Mouse (Mus musculus) telencephalon, adult 2 months (tissue): ENCODE measurements at regions not wholly inside any gene's neighbourhood (a gene's known extent, or its start where the extent isn't known, plus 50 kb on each side); places are given as distances from the start of the nearest gene placed in this dataset.
A peak's percentile ranks its signal among the peaks of the same experiment; 100 is the strongest.

Experiments used
- DNase-seq: peaks from one replicate; pipeline ENCODE4 v3.0.0-alpha.2; 2011; ENCODE audit warnings: low read depth, low spot score

- DNase-seq, result no peak
Observed at GRCm38 (mm10) chr5:106191141-106191540, 266.8 kb downstream of the Barhl2 start.

GRCm38 (mm10) chr5:106181726-106182125 is 276.2 kb downstream of the Barhl2 start:
- DNase-seq, result no peak

DNA sequence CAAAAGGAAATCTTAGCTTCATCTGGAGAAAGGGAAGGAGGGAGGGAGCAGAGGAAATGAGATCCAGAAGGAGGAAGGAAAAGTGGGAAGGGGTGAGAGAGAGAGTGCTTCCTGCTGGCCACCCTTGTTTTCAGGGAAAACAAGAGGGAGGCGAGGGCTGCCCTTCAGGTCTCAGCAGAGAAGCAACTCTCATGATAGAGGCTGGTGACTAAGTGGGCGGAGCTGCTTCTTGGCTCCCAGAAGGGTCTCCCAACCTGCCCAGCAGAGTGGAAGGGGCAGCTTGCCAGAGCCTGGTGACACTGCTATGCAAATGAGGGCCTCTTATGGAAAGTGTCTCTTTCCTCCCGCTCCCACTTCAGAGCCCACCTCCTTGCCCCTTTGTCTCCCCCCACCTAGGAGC is 285.8 kb downstream of the Barhl2 start:
- DNase-seq, result no peak

DNA sequence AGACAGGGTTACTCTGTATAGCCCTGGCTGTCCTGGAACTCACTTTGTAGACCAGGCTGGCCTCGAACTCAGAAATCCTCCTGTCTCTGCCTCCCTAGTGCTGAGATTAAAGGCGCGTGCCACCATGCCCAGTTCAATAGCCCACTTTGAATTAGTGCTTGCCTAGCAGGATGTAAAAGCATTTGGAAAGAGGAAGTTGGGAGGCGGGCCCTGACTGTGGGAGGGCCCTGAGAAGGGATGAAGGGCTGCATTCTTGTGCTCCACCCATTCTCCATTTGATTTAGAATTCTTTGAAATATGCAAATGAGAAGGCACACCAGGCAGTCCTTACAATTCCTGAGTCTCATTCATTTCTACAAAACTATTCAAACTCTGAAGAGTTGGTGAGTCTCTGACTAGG is 287.6 kb downstream of the Barhl2 start:
- no peak for DNase-seq

DNA sequence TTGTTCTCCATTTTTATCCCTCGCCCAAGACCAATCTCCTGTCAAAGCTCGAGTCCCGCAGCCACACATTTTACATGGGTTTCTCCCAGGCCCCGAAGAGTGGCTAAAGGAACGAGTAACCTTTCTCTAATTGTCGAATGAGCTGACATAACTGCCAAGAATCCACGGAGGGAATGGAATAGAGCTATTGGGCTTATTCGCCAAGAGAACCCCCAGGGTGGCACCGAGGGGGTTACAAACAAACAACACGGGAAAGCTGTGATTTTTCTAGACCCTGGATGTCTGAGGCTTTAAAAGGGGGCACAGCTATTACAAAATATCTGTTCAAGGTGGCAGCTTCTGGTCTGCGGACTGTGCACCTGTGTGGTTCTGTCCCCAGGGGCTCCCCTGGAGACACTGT is 290.4 kb downstream of the Barhl2 start:
- no peak for DNase-seq

DNA sequence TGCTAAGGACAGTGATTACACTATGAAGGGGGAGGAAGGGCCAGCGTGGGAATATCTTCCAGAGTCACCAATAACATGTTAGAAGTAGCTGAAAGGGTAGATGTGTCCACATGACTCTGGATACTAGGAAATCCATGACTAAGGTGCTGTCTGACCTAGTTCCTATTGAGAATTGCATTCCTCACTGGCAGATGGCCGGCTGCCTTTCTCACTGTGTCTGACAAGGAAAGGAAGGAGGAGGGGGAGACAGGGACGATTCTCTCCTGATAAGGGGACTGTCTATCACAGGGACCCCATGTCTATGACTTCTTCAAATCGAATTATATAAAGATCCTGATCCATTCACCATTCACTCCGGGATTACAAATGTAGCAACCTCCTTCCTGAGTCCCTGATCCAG is 289.9 kb downstream of the Zfp326 start:
- no peak for DNase-seq

DNA sequence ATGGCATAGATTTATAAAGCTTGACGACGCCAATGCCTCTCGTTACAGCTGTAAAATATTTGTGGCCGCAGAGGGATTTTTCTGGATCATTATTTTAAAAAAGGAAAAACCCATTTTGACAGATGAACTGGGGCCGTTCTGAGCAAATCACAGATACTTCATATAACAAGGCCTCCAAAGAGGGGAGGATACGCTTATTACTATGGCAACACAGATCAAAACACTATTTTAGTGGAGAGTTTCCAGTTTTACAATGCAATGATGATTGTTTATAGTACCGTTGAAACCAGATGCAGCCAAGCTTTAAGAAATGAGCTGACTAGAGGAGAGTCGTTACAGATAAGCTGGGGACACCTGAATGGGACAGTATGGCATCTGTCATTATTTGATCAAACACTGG is 287.8 kb downstream of the Zfp326 start:
- DNase-seq, result no peak

DNA sequence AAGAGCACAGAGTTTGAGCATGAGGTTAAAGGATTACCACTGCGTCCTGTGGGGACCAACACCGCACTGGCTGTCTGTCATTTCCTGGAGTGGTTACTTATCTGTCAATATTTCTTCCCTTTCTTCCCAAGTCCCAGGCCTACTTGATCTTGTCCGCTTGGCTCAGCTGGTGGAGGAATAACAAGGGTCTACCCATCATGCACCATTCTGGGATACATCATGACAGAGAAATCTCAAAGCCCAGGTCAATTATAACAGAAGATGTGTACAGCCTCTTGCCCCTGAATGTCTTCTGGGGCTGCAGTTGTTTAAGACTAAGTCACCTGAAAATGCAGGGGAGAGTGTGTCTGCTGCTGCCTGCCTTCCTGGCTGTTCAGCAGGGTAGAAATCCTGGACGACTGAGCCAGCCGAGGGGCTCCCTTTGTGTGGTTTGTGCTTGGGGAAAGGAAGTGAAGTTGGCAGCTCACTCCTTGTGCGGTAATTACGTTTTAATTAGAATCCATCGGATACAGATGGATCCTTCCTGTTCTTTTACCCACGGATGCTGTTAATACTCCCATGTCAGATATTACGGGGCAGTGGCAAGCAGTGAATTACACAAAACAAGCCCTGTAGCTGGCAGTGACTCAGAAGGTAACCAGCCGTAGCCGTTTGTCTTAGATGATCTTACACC is 286.8 kb downstream of the Zfp326 start:
- DNase-seq, result no peak

- DNase-seq, result no peak
Observed at GRCm38 (mm10) chr5:106139109-106139508, 262.7 kb downstream of the Zfp326 start.

DNA sequence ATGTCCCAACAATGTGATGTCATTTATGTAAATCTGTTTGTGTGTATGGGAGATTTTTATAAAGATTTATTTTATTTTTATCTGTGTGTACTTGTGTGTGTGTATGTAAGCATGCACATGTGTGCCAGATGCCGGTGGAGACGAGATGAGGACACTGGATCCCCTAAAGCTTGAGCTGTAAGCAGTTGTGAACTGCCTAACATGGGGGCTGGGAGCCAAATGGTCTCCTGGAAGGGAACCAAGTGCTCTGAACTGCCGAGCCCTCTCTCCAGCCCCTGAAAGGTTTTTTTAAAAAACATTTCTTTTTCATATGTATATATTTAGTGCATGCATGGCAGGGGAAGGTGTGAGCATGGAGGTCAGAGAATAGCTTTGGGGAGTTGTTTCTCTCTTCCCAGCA is 246.6 kb downstream of the Zfp326 start:
- DNase-seq, result no peak

DNA sequence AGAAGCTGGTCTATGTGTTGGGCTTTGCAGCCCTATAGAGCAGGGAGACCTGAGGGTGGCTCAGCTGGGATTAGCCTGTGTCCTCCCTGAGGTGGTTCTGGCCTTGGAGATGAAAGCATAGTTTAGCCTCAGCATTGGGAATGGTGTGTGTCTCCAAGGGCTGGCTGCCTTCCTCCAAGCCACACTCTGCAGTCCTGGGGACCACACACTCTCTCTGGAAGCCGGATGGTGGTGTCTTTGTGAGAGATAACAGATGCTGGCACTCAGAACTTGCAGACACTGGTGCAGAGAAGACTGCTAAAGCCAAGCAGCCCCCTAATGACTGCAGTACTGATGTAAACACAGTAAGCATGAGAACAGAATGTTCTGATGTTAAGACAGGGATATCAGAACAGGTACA is 243.2 kb downstream of the Zfp326 start:
- DNase-seq, result no peak

DNA sequence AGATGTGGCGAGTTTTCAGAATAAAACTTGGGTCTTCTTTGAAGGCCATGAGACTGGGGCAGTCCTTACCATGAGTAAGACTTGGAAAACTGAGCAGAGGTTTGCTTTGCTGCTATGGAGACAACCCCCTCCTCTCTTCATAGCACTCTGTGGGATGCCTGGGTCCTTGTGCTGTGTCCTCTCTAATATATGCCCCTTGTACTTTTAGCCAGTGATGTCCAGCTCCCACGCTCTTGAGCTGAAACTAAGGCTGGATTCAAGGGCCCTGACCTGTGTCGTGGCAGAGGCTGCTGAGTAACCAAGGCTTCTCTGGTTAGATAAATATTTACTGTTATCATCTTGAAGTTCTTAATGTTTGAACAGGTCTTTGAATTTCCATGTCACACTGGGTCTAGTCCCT is 236.8 kb downstream of the Zfp326 start:
- DNase-seq, result no peak

DNA sequence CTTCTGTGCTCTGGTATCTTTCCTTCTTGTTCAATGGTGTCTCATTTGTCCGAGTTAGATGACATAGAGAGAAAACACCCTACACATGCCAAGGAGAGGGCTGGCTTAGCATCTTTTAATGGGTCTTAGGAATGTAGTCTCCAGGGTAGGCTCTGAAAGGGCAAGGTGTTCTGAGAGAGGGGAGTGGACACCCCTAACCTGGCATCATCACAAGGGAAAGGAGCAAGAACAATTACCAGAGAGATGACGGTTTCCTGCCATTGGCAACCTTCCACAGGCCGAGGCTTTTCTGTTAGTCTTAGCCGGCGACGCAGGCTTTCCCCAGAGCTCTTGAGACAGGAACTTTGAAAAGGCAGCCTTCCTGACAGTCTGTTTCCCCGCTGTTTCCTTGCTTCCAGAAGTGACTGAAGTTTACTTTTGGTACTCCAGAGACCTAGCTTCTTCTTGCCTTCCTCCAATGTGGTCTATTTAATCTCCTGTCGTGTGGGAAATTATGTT is 232.2 kb downstream of the Zfp326 start:
- no peak for DNase-seq

DNA sequence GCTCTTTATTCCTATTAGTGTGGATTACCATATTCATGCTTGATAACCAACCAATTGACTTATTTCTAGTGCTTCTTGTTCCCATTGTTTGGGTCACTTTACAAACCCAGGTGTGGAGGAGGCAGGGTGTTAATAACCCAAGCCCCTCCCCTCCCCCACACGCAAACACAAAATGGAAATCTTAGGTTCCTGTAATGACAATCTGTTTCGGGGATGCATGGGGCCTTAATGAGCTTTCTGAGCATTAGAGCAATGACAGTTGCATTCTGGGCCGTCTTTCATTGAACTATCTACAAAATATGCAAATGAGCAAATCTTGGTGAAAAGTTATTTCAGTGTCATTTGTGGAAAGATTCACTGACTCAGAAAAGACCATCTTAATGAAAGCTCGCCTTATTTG is 225.9 kb downstream of the Zfp326 start:
- DNase-seq, result no peak

- DNase-seq, result no peak
Observed at GRCm38 (mm10) chr5:106098887-106099286, 222.5 kb downstream of the Zfp326 start.

DNA sequence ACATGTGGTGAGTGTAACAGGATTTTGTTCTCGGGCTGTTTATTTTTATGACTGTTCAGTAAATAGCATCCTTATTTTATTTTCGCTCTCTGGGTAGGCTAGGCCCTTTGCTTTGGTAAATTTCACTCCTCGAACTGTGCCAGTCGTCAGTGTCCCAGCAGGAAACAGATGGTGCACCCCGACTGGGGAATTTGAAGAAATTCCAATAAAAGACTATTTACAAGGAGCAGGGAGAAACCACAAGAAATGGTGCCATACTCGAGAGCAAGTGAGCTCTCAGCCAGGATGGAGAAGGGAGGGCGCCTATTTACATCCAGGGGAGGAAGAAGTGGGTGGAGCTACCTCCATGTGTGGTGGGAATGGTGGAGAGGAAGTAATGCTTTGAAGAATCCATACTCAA is 213.0 kb downstream of the Zfp326 start:
- peak; percentile 22 for DNase-seq

GRCm38 (mm10) chr5:106088478-106089185 is 212.3 kb downstream of the Zfp326 start:
- no peak for DNase-seq

DNA sequence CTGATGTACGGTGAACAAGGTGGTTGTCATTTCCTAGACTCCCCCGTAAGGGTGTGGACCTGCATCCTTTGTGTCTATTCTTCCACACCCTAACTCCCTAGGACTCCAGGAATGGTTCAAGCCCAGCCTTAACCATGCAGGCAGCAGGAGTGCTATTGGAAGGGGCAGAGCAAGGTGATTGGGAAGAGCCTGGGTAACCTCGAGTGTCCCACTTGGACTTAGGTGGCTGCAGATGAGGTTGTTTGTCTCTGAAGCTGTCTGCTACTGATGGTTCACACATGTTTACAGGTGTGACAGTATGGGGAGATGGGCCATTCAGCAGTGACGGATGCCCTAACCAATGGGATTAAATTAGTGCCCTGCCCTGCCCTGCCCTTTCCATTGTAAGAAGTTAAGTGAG is 207.4 kb downstream of the Zfp326 start:
- DNase-seq, result no peak

DNA sequence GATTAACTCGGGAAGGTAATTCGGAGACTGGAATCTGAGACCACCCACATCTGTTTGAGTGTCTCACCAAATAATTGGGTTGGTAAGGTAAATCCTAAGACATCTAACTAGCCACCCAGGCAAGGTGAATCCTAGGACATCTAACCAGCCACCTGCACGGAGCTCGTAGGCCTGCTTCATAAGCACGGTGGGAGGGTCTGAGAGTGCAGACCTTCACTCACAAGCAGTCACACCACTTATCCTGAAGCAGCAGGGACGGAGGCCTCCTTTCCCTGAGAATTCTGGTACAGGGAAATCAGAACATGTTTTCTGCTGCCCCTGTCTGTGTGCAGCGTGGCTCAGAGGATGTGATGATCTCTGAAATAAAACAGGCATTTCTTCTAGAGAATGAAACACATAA is 206.5 kb downstream of the Zfp326 start:
- no peak for DNase-seq

DNA sequence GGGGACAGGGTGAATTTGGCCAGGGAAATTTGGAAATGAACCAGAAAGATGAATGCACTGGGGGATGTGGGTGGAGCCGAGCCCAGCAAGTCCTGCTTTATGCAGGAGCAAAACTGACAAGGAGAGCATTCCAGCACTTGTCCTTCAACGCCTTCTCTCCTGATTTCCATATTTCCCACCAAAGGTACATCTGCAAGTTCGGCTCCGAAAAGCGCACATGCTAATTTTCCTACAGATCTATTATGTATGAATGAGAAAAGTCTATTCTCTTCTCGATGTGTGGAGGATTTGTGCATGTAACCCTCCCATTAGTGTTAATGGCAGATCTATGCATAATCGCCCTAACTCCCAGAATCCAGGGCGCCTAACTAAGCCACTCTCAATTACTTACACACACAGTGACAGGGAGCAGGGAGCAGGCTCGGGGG is 190.8 kb downstream of the Zfp326 start:
- DNase-seq, result no peak

- no peak for DNase-seq
Observed at GRCm38 (mm10) chr5:106066706-106067105, 190.3 kb downstream of the Zfp326 start.

DNA sequence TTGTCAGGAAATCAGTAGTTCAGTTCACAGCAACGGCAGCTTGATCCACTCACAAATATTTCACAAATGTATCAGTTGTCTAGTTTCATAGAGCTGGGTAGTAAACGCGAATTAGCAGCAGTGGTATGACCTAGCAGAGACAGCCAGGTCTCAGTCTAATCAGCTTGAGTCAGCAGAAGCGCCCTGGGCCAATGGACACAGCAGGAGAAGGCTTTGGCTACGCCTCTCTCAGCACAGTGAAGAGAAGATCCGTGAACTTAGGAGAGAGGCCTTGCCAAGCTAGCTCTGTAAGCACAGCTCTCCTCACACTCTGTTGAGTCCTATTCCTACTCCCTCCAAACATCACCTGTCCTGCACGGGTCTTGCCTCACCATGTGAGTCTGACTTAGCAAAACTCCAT is 188.0 kb downstream of the Zfp326 start:
- DNase-seq, result no peak

- no peak for DNase-seq
Observed at GRCm38 (mm10) chr5:106062926-106063325, 186.6 kb downstream of the Zfp326 start.
